Mouse (Mus musculus) intestine, embryonic 16.5 days (tissue): Measurements from ENCODE around the gene Pdxp. TPM values are rescaled to one million over a fixed set of nuclear protein-coding genes. Genes with fewer than 3 reads are reported as not detected.
A peak's percentile ranks its signal among the peaks of the same experiment; 100 is the strongest.

ENCODE experiments used
- ATAC-seq: fragments of 200-750 bp; cut with Nextera tagmentation; 2 replicates; pipeline ENCODE4 v1.8.0; 2017; ENCODE audit warnings: moderate TSS enrichment, moderate library complexity
- H3K27ac ChIP-seq: fragments of 300-500 bp; sonication (generic); 2 replicates; pipeline ENCODE4 v1.5.1; 2014; ENCODE audit warnings: mild to moderate bottlenecking, low read length
- H3K27me3 ChIP-seq: fragments of 300-500 bp; sonication (generic); replicated peaks from 2 replicates; pipeline ENCODE4 v1.6.1; 2014; ENCODE audit warnings: low read length, control low read depth, mixed read lengths; ENCODE audit not compliant: control insufficient read depth, insufficient read depth
- H3K36me3 ChIP-seq: fragments of 300-500 bp; sonication (generic); 2 replicates; pipeline ENCODE4 v1.6.1; 2014; ENCODE audit warnings: low read length, control low read depth; ENCODE audit not compliant: control insufficient read depth, insufficient read depth
- H3K4me1 ChIP-seq: fragments of 300-500 bp; sonication (generic); 2 replicates; pipeline ENCODE4 v1.6.1; 2014; ENCODE audit warnings: low read length, control low read depth, mixed read lengths; ENCODE audit not compliant: control insufficient read depth, insufficient read depth
- H3K4me2 ChIP-seq: fragments of 300-500 bp; sonication (generic); 2 replicates; pipeline ENCODE4 v1.6.1; 2014; ENCODE audit warnings: low read depth, low read length, control low read depth
- H3K4me3 ChIP-seq: fragments of 300-500 bp; sonication (generic); 2 replicates; pipeline ENCODE4 v1.5.1; 2014; ENCODE audit warnings: mild to moderate bottlenecking, low read length
- H3K9ac ChIP-seq: fragments of 300-500 bp; sonication (generic); 2 replicates; pipeline ENCODE4 v1.6.1; 2014; ENCODE audit warnings: low read depth, low read length
- H3K9me3 ChIP-seq: fragments of 300-500 bp; sonication (generic); 2 replicates; pipeline ENCODE4 v1.6.1; 2016; ENCODE audit warnings: low read length, control low read depth; ENCODE audit not compliant: control insufficient read depth
- WGBS: fragments of 180-500 bp; shearing (Covaris S2); extraction: QIAGEN DNeasy Blood & Tissue Kit; methylation state at CpG from one replicate; pipeline ENCODE4 v1.1.7; 2014; 5-methylcytosine and 5-hydroxymethylcytosine counted together
- polyA plus RNA-seq: library from polyadenylated mRNA; unstranded; fragments of >200 nt; fragmentation: Nextera tagmentation; extraction: Ambion mirVana; gene quantifications from 2 replicates; pipeline ENCODE4 v1.2.1, GENCODE M21; 2015

Gene Pdxp
- polyA plus RNA-seq, 1 experiment from 2014 or later: 2.2 TPM

DNA sequence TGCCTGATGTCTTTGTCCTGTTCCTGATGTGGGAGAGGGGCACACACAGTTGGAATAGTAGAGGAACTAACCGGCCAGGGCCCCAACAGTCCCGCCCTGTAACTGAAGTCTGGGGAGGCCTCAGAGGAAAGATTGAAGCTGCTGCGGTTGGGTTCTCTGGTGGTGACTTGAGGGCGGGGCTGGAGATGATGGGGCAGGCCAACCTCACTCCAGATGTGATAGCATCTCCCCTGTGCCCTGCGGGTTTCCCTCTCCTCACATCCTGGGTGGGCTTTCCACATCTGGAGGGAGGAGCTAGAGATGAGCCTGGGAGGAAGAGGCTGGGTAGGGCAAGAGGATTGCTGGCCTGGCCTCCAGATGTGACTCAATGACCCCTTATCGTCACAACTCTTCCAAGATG, 9.9 kb downstream of the Pdxp start:
- Histone ChIP-seq H3K4me1 (peaks cover 28% of the 10 kb centered on the region), H3K9me3 (no peaks in the 10 kb centered on the region), H3K4me2 (no peak overlapping the region), H3K9ac (0 out of 2 replicates have a peak overlapping the region, but pooled peaks have one; percentile 31), H3K36me3 (no peaks in the 10 kb centered on the region), H3K27me3 (no peaks in the 10 kb centered on the region), H3K27ac (no peak overlapping the region), H3K4me3 (no peak overlapping the region)
- 55% methylated on average over 6 of the region's 6 CpGs for WGBS
- ATAC-seq: no peak

DNA sequence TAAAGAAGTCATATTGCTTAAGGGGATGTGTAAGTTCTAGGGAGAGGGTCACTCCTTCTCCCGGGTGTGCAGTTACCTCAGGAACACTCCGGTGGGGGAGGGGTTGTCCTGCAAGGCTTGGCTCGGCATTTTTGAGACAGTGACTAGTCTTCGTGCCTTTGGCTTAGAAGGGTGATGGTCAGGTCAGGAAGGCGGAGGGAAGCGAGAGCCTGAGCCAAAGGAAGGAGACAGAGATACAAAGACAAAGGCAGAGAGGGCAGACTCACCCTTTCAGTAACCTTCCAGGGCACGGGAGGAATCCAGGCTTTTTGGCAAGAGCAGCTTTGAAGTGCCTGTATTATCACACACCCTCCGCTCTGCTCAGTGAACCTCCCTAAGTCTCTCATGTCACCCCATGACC, 11.4 kb downstream of the Pdxp start:
- H3K9me3 ChIP-seq: no peaks in the 10 kb centered on the region
- 46% methylated on average over 8 of the region's 8 CpGs for WGBS
- H3K36me3 ChIP-seq: peaks cover 6% of the 10 kb centered on the region; the same call in 1 of the 2 replicates
- no peak overlapping the region for H3K4me2 ChIP-seq
- H3K27ac ChIP-seq: peak overlapping the region; percentile 94
- no peaks in the 10 kb centered on the region for H3K27me3 ChIP-seq
- H3K9ac ChIP-seq: peak overlapping the region; percentile 60; the same call in 1 of the 2 replicates
- no peak for ATAC-seq
- no peak overlapping the region for H3K4me3 ChIP-seq
- peaks cover 29% of the 10 kb centered on the region for H3K4me1 ChIP-seq

DNA sequence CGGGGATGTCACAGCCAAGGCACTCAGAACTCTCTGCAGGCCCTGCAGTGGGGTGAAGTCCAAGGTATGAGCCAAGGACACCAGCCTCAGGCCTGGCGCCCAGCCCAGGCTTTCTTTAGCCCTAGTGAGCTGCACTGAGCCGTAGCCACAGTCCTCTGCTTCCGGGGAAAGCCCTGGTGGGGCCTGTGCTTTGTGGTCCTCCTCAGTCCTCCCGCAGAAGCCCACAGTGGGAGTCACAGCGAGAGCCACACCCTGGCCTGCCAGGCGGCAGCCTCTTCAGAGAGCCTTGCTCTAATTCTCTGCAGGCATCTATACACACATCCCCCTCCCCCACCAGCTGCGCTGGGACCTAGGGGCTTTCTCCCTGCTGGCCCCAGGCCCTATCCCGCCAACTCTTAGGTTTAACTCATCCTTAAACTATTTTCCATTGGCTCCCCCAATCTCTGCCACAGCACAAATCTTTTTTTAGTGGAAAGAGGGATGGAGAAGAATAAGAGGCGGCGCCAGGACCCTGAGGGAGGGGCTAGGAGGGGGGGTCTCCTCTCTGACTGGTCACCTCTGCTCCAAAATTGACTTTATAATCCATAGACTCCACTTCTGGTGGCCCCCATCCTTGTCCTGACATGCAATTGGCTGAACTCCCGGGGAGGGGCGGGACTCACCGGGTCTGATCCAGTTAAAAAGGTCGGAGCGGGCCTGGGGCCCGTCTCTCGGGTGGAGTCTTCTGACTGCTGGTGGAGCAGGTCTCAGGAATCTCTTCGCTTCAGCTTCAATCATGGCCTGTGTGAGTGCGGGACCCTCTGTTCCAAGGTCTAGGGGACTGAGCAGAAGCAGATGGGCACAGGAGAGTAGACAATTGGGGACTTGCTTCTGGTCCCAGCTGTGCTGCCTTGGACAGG, 12.6 kb downstream of the Pdxp start, which contains the start of gene Lgals1:
Lgals1 (plus strand) TSS at position 705 of the 899 bp plus-strand sequence.
- no peaks in the 10 kb centered on the region for H3K27me3 ChIP-seq
- peak within 1 kb of the TSS; percentile 88 for H3K4me2 ChIP-seq
- peaks cover 8% of the 10 kb centered on the region; the same call in 1 of the 2 replicates for H3K36me3 ChIP-seq
- ATAC-seq: peak; percentile 80
- 5% methylated on average over 20 of the region's 20 CpGs for WGBS
- peaks cover 29% of the 10 kb centered on the region for H3K4me1 ChIP-seq
- no peaks in the 10 kb centered on the region for H3K9me3 ChIP-seq
- peak within 1 kb of the TSS; percentile 73 for H3K9ac ChIP-seq
- peak within 1 kb of the TSS; percentile 56 for H3K4me3 ChIP-seq
- peak within 1 kb of the TSS; percentile 94 for H3K27ac ChIP-seq

DNA sequence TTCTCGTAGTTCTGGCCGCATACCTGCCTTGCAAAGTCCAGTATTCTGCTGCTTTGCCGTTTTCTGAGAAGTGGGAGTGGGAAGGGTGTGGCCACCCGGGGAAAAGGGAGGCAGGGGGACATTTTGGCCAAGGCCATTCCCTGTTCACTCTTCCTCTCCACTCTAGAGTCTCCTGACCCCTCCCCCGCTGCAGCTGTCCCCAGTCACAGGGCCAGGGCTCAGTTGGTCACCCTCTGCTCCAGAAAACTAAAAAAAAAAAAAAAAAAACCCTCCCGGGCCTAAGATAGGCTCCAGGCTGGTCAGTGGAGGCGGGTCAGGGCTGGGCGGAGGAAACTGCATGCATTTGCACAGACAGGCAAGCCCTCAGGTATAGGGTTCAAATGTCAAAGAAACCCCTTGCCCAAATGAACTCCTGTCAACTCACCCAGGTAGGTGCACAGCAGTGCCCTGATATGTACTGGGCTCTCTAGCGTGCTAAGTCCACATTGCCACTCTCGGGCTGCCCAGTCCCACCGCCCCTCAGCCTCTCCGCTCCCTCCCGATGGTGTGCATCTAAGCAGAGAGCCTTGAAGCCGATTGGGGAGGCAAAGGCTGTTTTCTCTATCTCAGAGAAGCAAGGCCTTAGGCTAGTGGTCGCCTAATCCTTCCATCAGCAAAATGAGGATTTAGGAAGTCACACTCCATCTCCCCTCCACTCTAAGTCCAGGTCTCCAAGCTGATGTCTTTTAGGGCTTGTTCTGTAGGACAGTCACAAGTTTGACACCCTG, 13.5 kb downstream of the Pdxp start:
- WGBS: 20% methylated on average over 15 of the region's 15 CpGs
- no peak for ATAC-seq
- Histone ChIP-seq H3K4me3 (peak overlapping the region; percentile 56), H3K9me3 (no peaks in the 10 kb centered on the region), H3K27ac (peak overlapping the region; percentile 94), H3K4me2 (peak overlapping the region; percentile 88), H3K36me3 (peaks cover 8% of the 10 kb centered on the region; the same call in 1 of the 2 replicates), H3K4me1 (peaks cover 29% of the 10 kb centered on the region), H3K9ac (peak overlapping the region; percentile 73), H3K27me3 (no peaks in the 10 kb centered on the region)

DNA sequence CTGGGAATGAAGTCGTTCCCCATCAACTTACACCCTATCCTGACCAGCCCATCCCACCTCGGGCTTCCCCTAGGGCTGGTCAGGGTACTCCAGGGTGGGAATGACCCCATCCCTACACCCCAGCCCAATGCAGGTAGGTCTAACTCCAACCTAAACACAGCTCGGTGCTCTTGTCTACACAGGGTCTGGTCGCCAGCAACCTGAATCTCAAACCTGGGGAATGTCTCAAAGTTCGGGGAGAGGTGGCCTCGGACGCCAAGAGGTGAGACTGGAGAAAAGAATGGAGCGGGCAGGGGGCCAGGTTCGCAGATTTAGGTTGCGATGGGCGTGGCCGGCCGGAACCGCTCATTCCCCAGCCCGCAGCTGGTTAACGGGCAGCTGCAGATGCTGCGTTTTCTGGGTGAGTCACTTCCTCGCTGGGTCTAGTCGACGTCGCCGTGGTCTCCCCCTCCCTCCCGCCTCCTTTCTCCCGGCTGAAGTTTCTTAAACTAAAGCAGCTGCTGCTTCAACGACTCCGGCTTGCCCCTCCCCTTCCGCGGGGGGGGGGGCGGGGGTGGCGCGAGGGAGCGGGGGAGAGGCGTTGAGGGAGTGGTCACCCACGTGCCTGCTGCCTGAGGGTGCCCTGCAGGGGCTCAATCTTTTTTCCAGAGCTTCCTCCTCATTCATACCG, 14.2 kb downstream of the Pdxp start:
- peaks cover 29% of the 10 kb centered on the region for H3K4me1 ChIP-seq
- H3K9ac ChIP-seq: peak overlapping the region; percentile 73
- no peaks in the 10 kb centered on the region for H3K27me3 ChIP-seq
- peak overlapping the region; percentile 56 for H3K4me3 ChIP-seq
- H3K9me3 ChIP-seq: no peaks in the 10 kb centered on the region
- H3K27ac ChIP-seq: peak overlapping the region; percentile 94
- peak; percentile 47 for ATAC-seq
- WGBS: 1% methylated on average over 28 of the region's 35 CpGs
- H3K4me2 ChIP-seq: peak overlapping the region; percentile 88
- H3K36me3 ChIP-seq: peaks cover 8% of the 10 kb centered on the region; the same call in 1 of the 2 replicates

DNA sequence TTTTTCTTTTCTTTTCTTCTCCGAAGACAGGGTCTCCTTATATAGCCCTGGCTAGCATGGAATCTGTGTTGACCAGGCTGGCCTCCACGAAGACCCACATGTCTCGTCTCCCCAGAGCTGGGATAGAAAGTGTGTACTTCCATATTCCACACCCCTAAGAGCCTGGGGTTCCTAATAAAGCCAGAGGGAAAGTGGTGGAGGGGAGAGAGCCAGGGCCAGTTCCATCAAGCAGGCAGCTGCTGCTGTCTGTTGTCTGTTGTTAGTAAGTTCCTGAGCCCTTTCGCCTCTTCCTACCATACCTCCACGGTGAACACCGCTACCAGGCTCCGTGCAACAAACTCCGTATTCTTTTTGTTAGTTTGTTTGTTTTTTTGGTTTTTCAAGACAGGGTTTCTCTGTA, 14.8 kb downstream of the Pdxp start:
- H3K36me3 ChIP-seq: peaks cover 8% of the 10 kb centered on the region; the same call in 1 of the 2 replicates
- peak overlapping the region; percentile 73 for H3K9ac ChIP-seq
- ATAC-seq: no peak
- peak overlapping the region; percentile 56 for H3K4me3 ChIP-seq
- peak overlapping the region; percentile 88 for H3K4me2 ChIP-seq
- no peaks in the 10 kb centered on the region for H3K27me3 ChIP-seq
- no peaks in the 10 kb centered on the region for H3K9me3 ChIP-seq
- peak overlapping the region; percentile 54 for H3K27ac ChIP-seq
- H3K4me1 ChIP-seq: peaks cover 29% of the 10 kb centered on the region
- WGBS: 46% methylated on average over 8 of the region's 8 CpGs

DNA sequence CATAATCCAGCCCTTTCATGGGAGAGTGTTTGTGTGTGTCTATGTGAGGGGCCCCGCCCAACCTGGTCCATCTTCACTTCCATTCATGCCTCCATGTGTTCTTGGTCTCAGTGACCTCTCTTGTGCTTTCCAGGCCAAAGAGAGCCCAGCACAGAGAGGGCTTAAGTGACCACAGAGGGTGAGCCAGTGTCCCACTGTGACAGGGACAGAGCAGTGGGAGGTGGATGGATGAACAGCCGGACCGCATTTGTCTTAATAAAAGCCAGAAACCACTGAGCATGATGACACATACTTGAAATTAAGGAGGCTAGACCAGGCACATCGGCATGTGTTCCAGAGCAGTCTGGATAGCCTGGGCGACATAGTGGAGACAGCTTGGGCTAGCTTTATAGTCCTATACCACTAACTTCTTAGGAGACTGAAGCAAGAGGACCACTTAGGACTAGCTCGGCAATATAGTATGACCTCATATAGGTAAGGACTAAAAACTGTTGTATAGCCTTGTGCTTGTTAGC, 16.5 kb downstream of the Pdxp start:
- WGBS: 90% methylated on average over 6 of the region's 6 CpGs
- peaks cover 8% of the 10 kb centered on the region; the same call in 1 of the 2 replicates for H3K36me3 ChIP-seq

DNA sequence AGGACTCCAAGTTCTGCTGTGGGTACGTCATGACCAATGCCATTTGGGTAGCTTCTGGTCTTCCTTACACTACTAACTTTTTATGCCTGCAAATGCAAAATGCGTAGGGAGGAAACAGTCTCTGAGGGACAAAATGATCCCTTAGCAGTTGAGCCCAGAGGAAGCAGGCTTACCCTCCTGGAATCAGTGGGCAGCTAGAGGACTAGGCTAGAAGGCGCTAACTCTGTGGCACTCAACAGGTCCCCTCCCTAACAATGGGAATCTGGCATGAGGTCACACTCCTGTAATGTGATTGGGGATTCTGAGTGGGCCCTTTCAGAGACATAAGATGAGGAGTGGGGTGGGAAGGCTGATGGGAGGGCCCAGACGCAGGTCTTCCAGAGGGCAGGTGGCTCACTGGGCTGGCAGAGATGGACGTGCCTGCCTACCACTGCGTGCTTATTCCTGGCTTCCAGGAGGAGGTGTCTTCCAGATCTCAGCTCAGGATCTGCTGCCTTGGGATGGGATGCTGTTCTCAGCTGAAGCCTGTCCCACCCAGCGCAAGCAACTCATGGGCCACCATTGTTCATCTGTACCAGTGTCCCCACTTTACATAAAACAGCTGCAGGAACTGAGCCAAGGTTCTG, 17.2 kb downstream of the Pdxp start:
- Histone ChIP-seq H3K9me3 (no peaks in the 10 kb centered on the region), H3K27me3 (no peaks in the 10 kb centered on the region), H3K36me3 (peaks cover 8% of the 10 kb centered on the region; the same call in 1 of the 2 replicates), H3K9ac (no peak overlapping the region), H3K4me2 (no peak overlapping the region), H3K27ac (peak overlapping the region; percentile 6; the same call in 1 of the 2 replicates), H3K4me1 (peaks cover 22% of the 10 kb centered on the region), H3K4me3 (no peak overlapping the region)
- 86% methylated on average over 7 of the region's 7 CpGs for WGBS
- ATAC-seq: no peak

More for the DNA sequence above, 16.5 kb downstream of the Pdxp start:
- H3K27me3 ChIP-seq: no peaks in the 10 kb centered on the region
- no peak overlapping the region for H3K4me2 ChIP-seq
- ATAC-seq: no peak
- H3K9ac ChIP-seq: no peak overlapping the region
- no peak overlapping the region for H3K27ac ChIP-seq
- peaks cover 24% of the 10 kb centered on the region for H3K4me1 ChIP-seq
- H3K9me3 ChIP-seq: no peaks in the 10 kb centered on the region
- H3K4me3 ChIP-seq: no peak overlapping the region
